In the genomic region with DNA sequence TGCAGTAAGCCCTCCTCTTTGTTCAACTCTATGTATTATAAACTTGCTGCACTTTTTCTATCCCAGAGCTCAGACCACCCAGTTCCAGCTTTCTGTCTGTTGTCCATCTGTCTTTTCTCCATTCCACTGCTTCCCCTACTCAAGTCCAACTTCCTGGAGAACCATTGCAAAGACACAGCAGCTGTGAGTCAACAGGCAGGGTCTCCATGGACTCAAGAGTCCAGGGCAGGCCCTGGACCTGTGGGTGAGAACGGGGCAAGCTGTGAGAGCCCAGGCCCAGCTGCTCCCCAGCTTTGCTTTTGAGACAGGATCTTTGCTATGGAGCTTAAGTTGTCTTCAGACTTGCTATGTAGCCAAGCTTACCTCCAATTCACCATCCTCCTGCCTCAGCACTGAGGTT, we compare ENCODE assay signal across 17 mouse cellular contexts.
"Had no signal": no experiment of that assay in that cellular context is flagged by ENCODE, and none has a peak within 500 bp of the region (broad histone marks: within the 10 kb centered on the region; RNA-seq: fewer than 3 reads in every experiment).

No protein-coding gene starts in this region.

- H3K9ac ChIP-seq: liver, embryonic 13.5 days; lung, embryonic 14.5 days; neural tube, embryonic 12.5 days; neural tube, embryonic 15.5 days had no signal

- H3K4me2 ChIP-seq: liver, embryonic 13.5 days; lung, embryonic 14.5 days; midbrain, embryonic 11.5 days; neural tube, embryonic 12.5 days; neural tube, embryonic 15.5 days had no signal

- H3K4me3 ChIP-seq: left cerebral cortex, adult 2 months; liver, embryonic 13.5 days; megakaryocyte, embryonic 14.5 days; neural tube, embryonic 12.5 days; neural tube, embryonic 15.5 days had no signal

- H3K27me3 ChIP-seq: liver, embryonic 13.5 days; megakaryocyte, embryonic 14.5 days; neural tube, embryonic 12.5 days; neural tube, embryonic 15.5 days had no signal

- DNase-seq: kidney, adult 9 months; kidney, postnatal 36 days; layer of hippocampus, postnatal 36 days; liver, embryonic 13.5 days; lung, embryonic 14.5 days; midbrain, embryonic 14.5 days; right cerebral cortex, adult 18-20 months; right cerebral cortex, postnatal 14 days; right cerebral cortex, postnatal 4 days; thymus, adult 18-20 months; thymus, postnatal 36 days had no signal

- H3K9me3 ChIP-seq: liver, embryonic 13.5 days; megakaryocyte, embryonic 14.5 days; neural tube, embryonic 12.5 days; neural tube, embryonic 15.5 days had no signal

- H3K27ac ChIP-seq: left cerebral cortex, adult 2 months; neural tube, embryonic 12.5 days; neural tube, embryonic 15.5 days; stomach, postnatal 0 days had no signal
